Mouse (Mus musculus) lung, adult 2 months (tissue): ENCODE measurements around the gene Acad10.
"Not testable (repeated sequence)": the region's sequence is repeated elsewhere in the genome, so short reads cannot be mapped to it uniquely, and the experiment has no call there.

Experiments used
- CTCF ChIP-seq: fragments of 200-500 bp; IDR thresholded peaks from 2 replicates; pipeline ENCODE4 v1.5.1; 2011; ENCODE audit warnings: mild to moderate bottlenecking, low read length, control low read depth; ENCODE audit not compliant: insufficient read depth
- POLR2A ChIP-seq: fragments of 200-500 bp; IDR thresholded peaks from 2 replicates; pipeline ENCODE4 v1.6.1; 2011; ENCODE audit warnings: low read depth, mild to moderate bottlenecking, control low read depth, low read length, borderline replicate concordance; ENCODE audit errors: extremely low read depth

- TF ChIP-seq CTCF, POLR2A: not testable (repeated sequence)
Observed at GRCm38 (mm10) chr5:121609556-121610135, 50.7 kb downstream of the Acad10 start.
